Mouse (Mus musculus): ENCODE data around the gene Ubap1l. TPM values are rescaled to one million over a fixed set of nuclear protein-coding genes. Genes with fewer than 3 reads are reported as not detected.

Ubap1l gene
- polyA plus RNA-seq, 2 experiments = 0.62 TPM; not detected in 1

DNA sequence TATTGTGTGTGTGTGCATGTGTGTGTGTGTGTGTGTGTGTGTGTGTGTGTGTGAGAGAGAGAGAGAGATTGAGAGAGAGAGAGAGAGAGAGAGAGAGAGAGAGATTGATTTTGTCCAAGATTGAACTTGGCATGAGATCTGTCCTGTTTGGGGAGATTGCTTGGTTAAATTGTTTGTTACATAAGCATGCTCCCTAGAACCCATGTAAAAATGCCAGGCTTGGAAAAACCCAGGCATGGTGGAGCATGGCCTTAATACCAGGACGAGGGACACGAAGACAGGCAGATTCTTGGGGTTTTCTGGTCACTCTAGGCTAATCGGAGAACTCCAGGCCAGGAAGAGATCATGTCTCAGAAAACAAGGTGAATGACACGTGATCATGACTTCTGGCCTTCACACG is 67.2 kb downstream of the Ubap1l start:
- DNase-seq (ENCODE audit: low spot score) = no peak

More for the DNA sequence above, 67.2 kb downstream of the Ubap1l start:
- Histone ChIP-seq H3K36me3 (ENCODE audit: control insufficient read depth, insufficient read depth, low read length) (no peaks in the 10 kb centered on the region), H3K27me3 (ENCODE audit: control insufficient read depth, insufficient read depth, low read length) (no peaks in the 10 kb centered on the region), H3K9me3 (ENCODE audit: control insufficient read depth, low read length) (no peaks in the 10 kb centered on the region), H3K4me2 (replicated peaks; ENCODE audit: low read depth, low read length, severe bottlenecking) (no peak overlapping the region), H3K9ac (ENCODE audit: low read depth, low read length, severe bottlenecking) (no peak overlapping the region), H3K4me3 (replicated peaks; ENCODE audit: low read length) (no peak overlapping the region), H3K4me1 (ENCODE audit: control insufficient read depth, insufficient read depth, low read length) (no peaks in the 10 kb centered on the region), H3K27ac (replicated peaks; ENCODE audit: low read depth, low read length) (no peak overlapping the region)
- TF ChIP-seq POLR2A (IDR thresholded peaks at IDR 0.05; ENCODE audit: borderline replicate concordance, extremely low read depth, insufficient read depth, insufficient read length) = no peak
- ATAC-seq (ENCODE audit: low FRiP score, low read depth) = no peak
- 90% methylated on average over 5 of the region's 5 CpGs for WGBS

Other genes with a start within 250 kb of the Ubap1l start
- gene Igdcc3, start 219.9 kb upstream of the Ubap1l start, polyA plus RNA-seq (2012; rRNA removed) = 1.2 and 1.4 TPM in 2 replicates
- gene Igdcc3, start 219.9 kb upstream of the Ubap1l start, polyA plus RNA-seq (2014; fragmentation: Nextera tagmentation; extraction: Ambion mirVana) = 1.0 and 1.1 TPM in 2 replicates
- gene Parp16, start 165.7 kb upstream of the Ubap1l start, polyA plus RNA-seq (2012; rRNA removed) = 7.6 and 8.3 TPM in 2 replicates
- 6.5 and 7.6 TPM in 2 replicates for gene Parp16, start 165.7 kb upstream of the Ubap1l start, polyA plus RNA-seq (2014; fragmentation: Nextera tagmentation; extraction: Ambion mirVana)
- gene Cilp, start 95.9 kb upstream of the Ubap1l start, polyA plus RNA-seq (2012; rRNA removed) = 5.5 and 6.5 TPM in 2 replicates
- gene Cilp, start 95.9 kb upstream of the Ubap1l start, polyA plus RNA-seq (2014; fragmentation: Nextera tagmentation; extraction: Ambion mirVana) = 7.2 and 9.5 TPM in 2 replicates
- gene Clpx, start 66.8 kb upstream of the Ubap1l start, polyA plus RNA-seq (2012; rRNA removed) = 19.6 and 23.8 TPM in 2 replicates
- gene Clpx, start 66.8 kb upstream of the Ubap1l start, polyA plus RNA-seq (2014; fragmentation: Nextera tagmentation; extraction: Ambion mirVana) = 52.7 and 55.6 TPM in 2 replicates
- 16.2 and 18.0 TPM in 2 replicates for gene Pdcd7, start 14.9 kb upstream of the Ubap1l start, polyA plus RNA-seq (2012; rRNA removed)
- 15.7 and 17.5 TPM in 2 replicates for gene Pdcd7, start 14.9 kb upstream of the Ubap1l start, polyA plus RNA-seq (2014; fragmentation: Nextera tagmentation; extraction: Ambion mirVana)
- gene Kbtbd13, start 30.6 kb downstream of the Ubap1l start, polyA plus RNA-seq (2012; rRNA removed) = 1.3 and 1.7 TPM in 2 replicates
- 1.3 and 1.5 TPM in 2 replicates for gene Kbtbd13, start 30.6 kb downstream of the Ubap1l start, polyA plus RNA-seq (2014; fragmentation: Nextera tagmentation; extraction: Ambion mirVana)
- 9.1 and 10.9 TPM in 2 replicates for gene Rasl12, start 37.5 kb downstream of the Ubap1l start, polyA plus RNA-seq (2012; rRNA removed)
- gene Rasl12, start 37.5 kb downstream of the Ubap1l start, polyA plus RNA-seq (2014; fragmentation: Nextera tagmentation; extraction: Ambion mirVana) = 9.6 and 9.9 TPM in 2 replicates
- not detected in 2 replicates for gene Slc51b, start 61.9 kb downstream of the Ubap1l start, polyA plus RNA-seq (2012; rRNA removed)
- not detected in 2 replicates for gene Slc51b, start 61.9 kb downstream of the Ubap1l start, polyA plus RNA-seq (2014; fragmentation: Nextera tagmentation; extraction: Ambion mirVana)
- 26.3 and 28.8 TPM in 2 replicates for gene Mtfmt, start 74.7 kb downstream of the Ubap1l start, polyA plus RNA-seq (2012; rRNA removed)
- 18.7 and 22.5 TPM in 2 replicates for gene Mtfmt, start 74.7 kb downstream of the Ubap1l start, polyA plus RNA-seq (2014; fragmentation: Nextera tagmentation; extraction: Ambion mirVana)
- 68.0 and 70.3 TPM in 2 replicates for gene Spg21, start 99.9 kb downstream of the Ubap1l start, polyA plus RNA-seq (2012; rRNA removed)
- gene Spg21, start 99.9 kb downstream of the Ubap1l start, polyA plus RNA-seq (2014; fragmentation: Nextera tagmentation; extraction: Ambion mirVana) = 147 and 169 TPM in 2 replicates
- gene Ankdd1a, start 159.2 kb downstream of the Ubap1l start, polyA plus RNA-seq (2012; rRNA removed) = 0.08 TPM in 1 of 2 replicates, not detected in the other
- gene Ankdd1a, start 159.2 kb downstream of the Ubap1l start, polyA plus RNA-seq (2014; fragmentation: Nextera tagmentation; extraction: Ambion mirVana) = not detected in 2 replicates
- 14.2 and 17.1 TPM in 2 replicates for gene Plekho2, start 219.0 kb downstream of the Ubap1l start, polyA plus RNA-seq (2012; rRNA removed)
- 14.4 and 14.7 TPM in 2 replicates for gene Plekho2, start 219.0 kb downstream of the Ubap1l start, polyA plus RNA-seq (2014; fragmentation: Nextera tagmentation; extraction: Ambion mirVana)
- gene Pif1, start 226.1 kb downstream of the Ubap1l start, polyA plus RNA-seq (2012; rRNA removed) = 16.2 and 19.2 TPM in 2 replicates
- 7.2 and 9.6 TPM in 2 replicates for gene Pif1, start 226.1 kb downstream of the Ubap1l start, polyA plus RNA-seq (2014; fragmentation: Nextera tagmentation; extraction: Ambion mirVana)